Mouse (Mus musculus) olfactory bulb, adult 2 months (tissue): ENCODE data around the gene Pkn2. TPM values are rescaled to one million over a fixed set of nuclear protein-coding genes. Genes with fewer than 3 reads are reported as not detected.

Experiments
- H3K27ac ChIP-seq: fragments of 200-500 bp; 2 replicates; pipeline ENCODE4 v1.5.1; 2012; ENCODE audit warnings: low read depth, low read length; ENCODE audit not compliant: insufficient read depth
- H3K4me1 ChIP-seq: fragments of 200-500 bp; 2 replicates; pipeline ENCODE4 v1.6.1; 2012; ENCODE audit warnings: low read length; ENCODE audit not compliant: control insufficient read depth, insufficient read depth
- H3K4me3 ChIP-seq: fragments of 200-500 bp; 2 replicates; pipeline ENCODE4 v1.5.1; 2012; ENCODE audit warnings: mild to moderate bottlenecking, low read depth, low read length, moderate library complexity; ENCODE audit not compliant: insufficient read depth
- CTCF ChIP-seq: fragments of 200-500 bp; IDR thresholded peaks from 2 replicates; pipeline ENCODE4 v1.5.1; 2012; ENCODE audit warnings: low read depth, mild to moderate bottlenecking, low read length, moderate library complexity; ENCODE audit not compliant: insufficient read depth
- POLR2A ChIP-seq: fragments of 200-500 bp; IDR thresholded peaks from 2 replicates; pipeline ENCODE4 v1.6.1; 2012; ENCODE audit warnings: mild to moderate bottlenecking, low read depth, low read length, moderate library complexity; ENCODE audit not compliant: insufficient read depth
- WGBS: fragments of 180-500 bp; shearing (Covaris S2); methylation state at CpG from one replicate; pipeline ENCODE4 v1.1.7; 2018; 5-methylcytosine and 5-hydroxymethylcytosine counted together
- polyA plus RNA-seq: library from polyadenylated mRNA; stranded (reverse); fragments of >200 nt; gene quantifications from 2 replicates; pipeline ENCODE4 v1.2.4, GENCODE M21; 2012; ENCODE audit warnings: low replicate concordance; ENCODE audit not compliant: missing spikeins, insufficient read depth, insufficient read length

The Pkn2 gene
- polyA plus RNA-seq, 1 experiment = not detected

GRCm38 (mm10) chr3:142851631-142852030 lies 30.2 kb downstream of the Pkn2 start:
- H3K27ac ChIP-seq = no peak overlapping the region
- 32% methylated on average over 3 of the region's 3 CpGs for WGBS
- TF ChIP-seq CTCF = no peak
- no peak for TF ChIP-seq POLR2A
- no peaks in the 10 kb centered on the region for H3K4me1 ChIP-seq
- no peak overlapping the region for H3K4me3 ChIP-seq

- WGBS = 59% methylated on average over 4 of the region's 4 CpGs
- Histone ChIP-seq H3K4me1 (no peaks in the 10 kb centered on the region), H3K27ac (no peak overlapping the region), H3K4me3 (no peak overlapping the region)
- no peak for TF ChIP-seq CTCF
- TF ChIP-seq POLR2A = no peak
These were observed 41.8 kb downstream of the Pkn2 start for GRCm38 (mm10) chr3:142839961-142840360.

- Histone ChIP-seq H3K27ac (no peak overlapping the region), H3K4me1 (peaks cover 2% of the 10 kb centered on the region; the same call in 1 of the 2 replicates), H3K4me3 (no peak overlapping the region)
- no peak for TF ChIP-seq CTCF
- TF ChIP-seq POLR2A = no peak
- WGBS = 95% methylated on average over 4 of the region's 4 CpGs
These were observed 47.0 kb downstream of the Pkn2 start for GRCm38 (mm10) chr3:142834761-142835160.

- WGBS = 93% methylated on average over 4 of the region's 4 CpGs
These were observed 47.8 kb downstream of the Pkn2 start for GRCm38 (mm10) chr3:142834024-142834423.

GRCm38 (mm10) chr3:142832910-142833309 lies 48.9 kb downstream of the Pkn2 start:
- TF ChIP-seq POLR2A (no peak), CTCF (no peak)
- 60% methylated on average over 3 of the region's 3 CpGs for WGBS
- Histone ChIP-seq H3K27ac (no peak overlapping the region), H3K4me1 (peaks cover 2% of the 10 kb centered on the region; the same call in 1 of the 2 replicates), H3K4me3 (no peak overlapping the region)

More at GRCm38 (mm10) chr3:142834024-142834423, 47.8 kb downstream of the Pkn2 start:
- Histone ChIP-seq H3K4me3 (no peak overlapping the region), H3K27ac (no peak overlapping the region), H3K4me1 (peaks cover 2% of the 10 kb centered on the region; the same call in 1 of the 2 replicates)
- no peak for TF ChIP-seq POLR2A
- no peak for TF ChIP-seq CTCF

GRCm38 (mm10) chr3:142826449-142827146 lies 55.2 kb downstream of the Pkn2 start:
- Histone ChIP-seq H3K4me1 (no peaks in the 10 kb centered on the region), H3K4me3 (no peak overlapping the region), H3K27ac (no peak overlapping the region)
- no peak for TF ChIP-seq CTCF
- no peak for TF ChIP-seq POLR2A
- WGBS = 95% methylated on average over 4 of the region's 4 CpGs

GRCm38 (mm10) chr3:142823606-142824005 lies 58.2 kb downstream of the Pkn2 start:
- no peak overlapping the region for H3K4me3 ChIP-seq
- no peak for TF ChIP-seq POLR2A
- no peaks in the 10 kb centered on the region for H3K4me1 ChIP-seq
- 87% methylated on average over 1 of the region's 1 CpGs for WGBS
- H3K27ac ChIP-seq = no peak overlapping the region

- no peak overlapping the region for H3K4me3 ChIP-seq
- TF ChIP-seq CTCF (no peak), POLR2A (no peak)
- H3K27ac ChIP-seq = no peak overlapping the region
- WGBS = 97% methylated on average over 3 of the region's 3 CpGs
- H3K4me1 ChIP-seq = no peaks in the 10 kb centered on the region
These were observed 64.3 kb downstream of the Pkn2 start for GRCm38 (mm10) chr3:142817506-142817905.

- H3K4me3 ChIP-seq = no peak overlapping the region
- H3K27ac ChIP-seq = no peak overlapping the region
- H3K4me1 ChIP-seq = no peaks in the 10 kb centered on the region
- TF ChIP-seq POLR2A = no peak
- no peak for TF ChIP-seq CTCF
- 81% methylated on average over 3 of the region's 3 CpGs for WGBS
These were observed 70.2 kb downstream of the Pkn2 start for GRCm38 (mm10) chr3:142811582-142811981.

- no peak for TF ChIP-seq CTCF
- no peak for TF ChIP-seq POLR2A
- Histone ChIP-seq H3K4me1 (no peaks in the 10 kb centered on the region), H3K4me3 (no peak overlapping the region), H3K27ac (no peak overlapping the region)
- 93% methylated on average over 3 of the region's 3 CpGs for WGBS
These were observed 86.2 kb downstream of the Pkn2 start for GRCm38 (mm10) chr3:142795587-142795986.
